Mouse (Mus musculus) right cerebral cortex, postnatal 14 days (tissue): ENCODE data around the gene Fxyd5.

Source experiments
- DNase-seq: peaks from one replicate; pipeline ENCODE4 v3.0.0; 2022

Fxyd5 gene

DNA sequence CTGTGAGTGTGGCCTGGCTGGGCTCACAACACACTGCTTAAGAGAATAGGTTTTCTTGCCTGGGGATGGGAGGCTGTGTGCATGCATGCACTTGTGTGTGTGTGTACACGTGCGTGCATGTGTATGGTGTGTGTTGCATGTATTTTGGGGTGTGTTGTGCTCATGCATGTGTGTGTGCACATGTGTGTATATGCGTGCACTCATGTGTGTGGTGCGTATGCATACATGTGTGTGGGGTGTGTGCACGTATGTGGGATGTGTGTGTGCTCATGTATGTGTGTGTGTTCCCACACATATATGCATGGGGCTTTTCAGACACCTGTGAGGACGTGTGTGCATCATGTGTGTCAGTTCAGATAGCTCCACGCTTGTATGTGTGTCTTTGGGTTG is 18.3 kb upstream of the Fxyd5 start:
- DNase-seq = no peak

DNA sequence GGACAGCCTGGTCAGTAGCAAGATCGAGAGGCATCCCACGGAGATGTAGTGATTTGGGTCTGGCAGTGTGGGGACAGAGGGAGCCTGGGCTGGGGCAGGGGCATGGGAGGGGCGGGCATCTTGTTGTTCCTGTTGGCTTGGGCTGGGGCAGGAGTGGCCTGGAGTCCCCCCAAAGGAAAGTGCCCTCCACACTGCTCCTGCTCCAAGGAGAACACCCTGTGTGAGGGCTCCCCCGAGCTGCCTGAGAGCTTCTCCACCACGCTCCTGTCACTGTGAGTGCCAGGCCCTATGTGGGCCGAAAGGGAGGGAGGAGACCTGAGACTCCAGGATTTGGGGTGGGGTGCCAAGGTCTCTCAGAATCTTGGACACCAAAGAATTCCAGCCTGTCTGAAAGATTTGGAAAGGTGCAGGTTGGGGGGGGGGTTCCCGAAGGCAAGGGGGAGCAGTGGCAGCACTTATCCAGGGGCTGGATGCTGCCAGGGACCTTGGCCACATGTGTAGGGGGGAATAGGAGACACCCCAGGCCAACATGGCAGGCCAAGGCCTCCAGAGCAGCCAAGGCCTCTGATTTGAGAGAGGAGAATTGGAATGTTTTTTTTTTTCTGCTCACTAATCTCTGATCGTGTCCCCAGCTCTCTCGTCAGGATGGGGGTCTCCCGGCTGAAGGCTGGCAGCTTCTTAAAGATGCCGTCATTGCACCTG is 17.8 kb upstream of the Fxyd5 start:
- no peak for DNase-seq

DNA sequence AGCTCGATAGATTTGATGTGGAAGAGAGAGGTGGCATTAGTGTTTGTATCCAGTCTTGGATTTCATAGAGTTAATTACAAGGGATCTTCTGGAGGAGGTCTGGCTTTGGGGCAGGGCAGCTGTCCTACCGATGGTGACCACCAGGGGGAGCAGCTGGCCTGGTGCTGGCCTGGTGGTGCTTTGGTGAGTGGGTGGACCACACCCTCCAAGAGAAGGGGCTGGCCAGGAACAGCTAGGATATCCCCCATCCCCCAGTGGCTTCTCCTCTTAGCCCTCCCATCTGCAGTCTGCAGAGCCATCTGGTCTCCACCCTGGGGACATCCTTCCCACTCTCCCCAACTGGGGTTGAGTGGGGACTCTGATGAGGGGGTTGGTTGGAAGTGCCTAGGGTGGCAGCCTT is 16.8 kb upstream of the Fxyd5 start, which contains the start of gene Lgi4:
Gene Lgi4, plus strand, starts transcription at position 235 of the 400 bp plus-strand sequence.
- DNase-seq = peak; percentile 77

DNA sequence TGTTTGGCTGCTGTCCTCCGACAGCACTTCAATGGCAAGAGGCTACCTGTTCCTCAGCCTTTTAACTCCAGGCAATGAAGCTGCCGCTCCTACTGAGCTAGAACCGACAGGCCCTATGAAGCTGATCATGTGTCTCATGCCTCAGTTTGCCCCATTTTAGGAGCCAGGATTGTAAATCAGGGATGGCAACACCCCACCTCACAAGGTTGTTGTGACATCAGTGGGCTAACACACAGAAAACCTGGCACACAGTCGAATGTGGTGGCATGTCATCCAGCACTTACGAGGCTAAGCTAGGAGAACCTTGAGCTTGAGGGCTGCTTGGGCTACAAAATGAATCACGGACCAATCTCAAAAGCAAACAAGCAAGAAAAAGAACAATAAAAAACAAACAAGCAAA is 15.9 kb upstream of the Fxyd5 start:
- DNase-seq = no peak

DNA sequence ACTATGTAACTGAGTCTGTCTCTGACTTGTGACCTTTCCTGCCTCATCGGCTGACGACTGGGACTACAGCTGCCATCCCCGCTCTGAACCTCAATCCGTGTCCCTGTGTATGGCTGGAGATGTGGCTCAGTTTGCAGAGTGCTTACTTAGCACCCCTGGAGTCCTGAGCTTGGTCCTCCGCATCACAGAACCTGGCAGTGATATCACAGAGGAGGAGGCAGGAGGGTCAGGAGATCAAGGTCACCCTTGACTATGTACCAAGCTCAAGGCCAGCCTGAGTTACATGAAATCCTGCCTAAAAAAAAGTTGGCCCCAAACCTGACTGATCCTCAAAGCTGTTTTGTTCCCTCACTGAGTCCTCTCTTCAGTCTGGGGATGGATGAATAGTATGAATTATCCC is 15.4 kb upstream of the Fxyd5 start:
- DNase-seq = no peak

DNA sequence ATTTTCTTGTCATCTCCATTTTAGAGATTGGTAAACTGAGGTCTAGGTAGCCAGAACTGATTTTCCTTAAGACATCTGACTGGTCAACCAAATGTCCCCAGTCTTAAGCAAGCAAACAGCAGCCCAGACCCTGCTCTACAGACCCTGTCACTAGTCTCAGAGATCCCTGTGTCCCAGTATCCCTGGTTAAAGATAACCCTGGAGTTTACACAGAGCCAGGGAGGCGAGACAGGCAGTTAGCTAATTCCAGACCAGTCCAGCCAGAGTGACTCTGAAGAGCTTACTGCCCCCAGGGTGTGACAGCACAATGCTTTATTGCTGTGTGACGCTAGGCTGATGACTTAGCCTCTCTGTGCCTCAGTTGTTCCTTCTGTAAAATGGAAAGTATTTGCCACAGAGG is 14.8 kb upstream of the Fxyd5 start, which contains the start of gene Fxyd1:
Gene Fxyd1, minus strand, starts transcription at position 129 of the 400 bp plus-strand sequence.
- DNase-seq = no peak

DNA sequence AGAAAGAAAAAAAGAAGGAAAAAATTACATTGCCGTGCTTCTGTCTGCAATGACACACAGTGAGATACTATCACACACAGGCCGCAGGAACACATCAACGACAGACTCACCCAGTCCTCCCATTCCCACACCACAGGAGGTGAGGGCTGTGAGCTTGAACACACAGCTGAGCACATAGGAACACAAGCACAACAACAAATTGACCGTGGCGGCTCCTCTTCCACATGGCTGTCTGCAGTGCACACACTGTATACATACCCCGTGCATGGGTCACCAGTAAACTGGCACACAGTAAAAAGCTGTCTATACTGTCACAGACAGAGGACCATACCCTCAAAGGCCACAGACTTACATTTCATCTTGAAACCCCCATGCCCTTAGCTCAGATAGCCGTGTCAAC is 14.2 kb upstream of the Fxyd5 start:
- no peak for DNase-seq

DNA sequence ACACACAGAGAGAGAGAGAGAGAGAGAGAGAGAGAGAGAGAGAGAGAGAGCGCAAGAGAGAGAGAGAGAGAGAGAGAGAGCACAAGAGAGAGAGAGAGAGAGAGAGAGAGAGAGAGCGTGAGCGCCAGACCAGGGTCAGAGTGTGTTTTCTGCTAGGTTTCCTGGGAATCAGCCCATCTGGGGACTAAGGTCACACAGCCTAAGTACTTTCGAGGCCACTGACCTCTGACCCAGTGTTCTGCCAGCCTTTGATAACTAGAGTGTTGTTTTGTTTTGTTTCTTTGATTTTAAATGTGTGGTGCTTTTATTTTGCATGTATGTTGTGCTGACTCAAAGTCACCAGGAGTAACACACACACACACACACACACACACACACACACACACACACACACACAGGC is 13.6 kb upstream of the Fxyd5 start:
- no peak for DNase-seq

DNA sequence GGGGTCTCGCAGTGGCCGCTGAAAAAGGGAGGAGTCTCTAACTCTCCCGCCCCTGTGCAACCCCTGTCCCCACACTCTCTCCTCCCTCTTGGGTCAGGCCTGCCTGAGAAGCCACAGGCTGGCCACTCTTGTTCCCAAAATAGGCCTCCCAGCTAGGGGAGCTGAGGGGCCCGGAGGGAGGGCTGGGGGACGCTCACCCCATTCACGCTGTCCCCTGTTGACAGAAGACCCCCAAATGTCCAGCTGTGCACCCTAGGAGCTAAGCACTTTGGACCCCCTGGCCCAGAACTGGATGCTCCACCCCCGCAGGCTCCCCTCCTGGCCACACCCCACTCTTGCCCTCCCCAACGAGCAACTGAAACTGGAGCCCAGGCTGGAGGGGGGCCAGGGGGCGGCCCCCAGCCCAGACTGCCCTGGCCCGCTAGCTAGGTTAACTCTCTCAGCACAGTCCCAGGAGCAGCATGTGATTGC is 13.1 kb upstream of the Fxyd5 start:
- no peak for DNase-seq

DNA sequence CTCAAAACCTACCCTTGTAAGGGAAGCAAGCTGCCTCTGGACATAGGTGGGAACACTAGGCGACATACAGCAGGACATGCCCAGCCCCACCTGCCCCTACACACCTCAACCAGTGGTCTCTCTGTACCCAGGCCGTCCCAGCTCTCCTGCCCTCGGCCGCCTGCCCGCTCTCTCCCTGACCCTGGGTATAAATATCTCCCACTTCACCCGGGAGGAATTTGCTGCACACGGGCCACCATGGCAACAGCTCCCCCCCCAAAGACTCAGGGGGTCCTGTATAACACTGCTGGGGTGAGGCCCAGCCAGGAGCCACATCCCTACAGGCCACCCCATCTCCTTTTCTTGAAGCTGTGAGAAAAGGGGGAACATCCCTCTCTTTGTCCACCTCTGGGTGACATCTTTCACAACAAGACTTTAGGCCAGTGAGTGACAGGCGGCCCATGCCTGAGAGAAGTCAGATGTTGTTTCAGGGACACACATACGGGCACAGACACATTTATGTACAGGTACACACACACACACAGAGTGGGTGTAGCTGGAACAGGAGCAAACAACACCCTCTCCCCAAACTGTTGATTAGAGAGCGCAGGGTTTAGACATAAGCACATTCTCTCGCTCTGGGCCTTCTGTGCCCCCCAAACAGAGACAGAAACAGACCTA is 12.5 kb upstream of the Fxyd5 start:
- DNase-seq = no peak

DNA sequence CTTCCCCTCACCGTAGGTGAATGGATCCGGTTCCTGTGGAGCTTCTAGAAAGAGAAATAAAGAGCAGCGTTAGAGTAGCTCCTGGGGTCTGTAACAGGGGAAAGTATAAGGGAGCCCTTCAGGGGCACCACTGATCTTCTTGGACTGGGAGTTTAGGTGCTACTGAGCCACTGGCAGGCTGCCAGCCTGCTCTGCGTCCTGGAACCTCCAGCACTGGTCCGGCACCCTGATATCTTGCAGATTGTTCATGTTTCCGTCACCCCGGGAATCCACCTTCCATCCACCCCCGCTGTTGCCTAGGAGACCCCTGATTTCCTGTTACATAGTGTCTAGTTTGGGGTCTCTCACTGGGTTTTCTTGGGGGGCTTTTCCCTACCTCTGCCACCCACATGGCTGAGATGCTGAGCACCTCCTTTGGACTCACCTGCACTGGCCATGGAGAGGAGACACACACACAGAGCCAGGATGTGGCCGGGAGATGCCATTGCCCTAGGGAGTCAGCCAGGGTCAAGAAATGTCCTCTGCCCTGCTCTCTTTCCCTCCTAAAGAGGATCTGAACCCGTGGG is 11.7 kb upstream of the Fxyd5 start:
- DNase-seq = no peak

DNA sequence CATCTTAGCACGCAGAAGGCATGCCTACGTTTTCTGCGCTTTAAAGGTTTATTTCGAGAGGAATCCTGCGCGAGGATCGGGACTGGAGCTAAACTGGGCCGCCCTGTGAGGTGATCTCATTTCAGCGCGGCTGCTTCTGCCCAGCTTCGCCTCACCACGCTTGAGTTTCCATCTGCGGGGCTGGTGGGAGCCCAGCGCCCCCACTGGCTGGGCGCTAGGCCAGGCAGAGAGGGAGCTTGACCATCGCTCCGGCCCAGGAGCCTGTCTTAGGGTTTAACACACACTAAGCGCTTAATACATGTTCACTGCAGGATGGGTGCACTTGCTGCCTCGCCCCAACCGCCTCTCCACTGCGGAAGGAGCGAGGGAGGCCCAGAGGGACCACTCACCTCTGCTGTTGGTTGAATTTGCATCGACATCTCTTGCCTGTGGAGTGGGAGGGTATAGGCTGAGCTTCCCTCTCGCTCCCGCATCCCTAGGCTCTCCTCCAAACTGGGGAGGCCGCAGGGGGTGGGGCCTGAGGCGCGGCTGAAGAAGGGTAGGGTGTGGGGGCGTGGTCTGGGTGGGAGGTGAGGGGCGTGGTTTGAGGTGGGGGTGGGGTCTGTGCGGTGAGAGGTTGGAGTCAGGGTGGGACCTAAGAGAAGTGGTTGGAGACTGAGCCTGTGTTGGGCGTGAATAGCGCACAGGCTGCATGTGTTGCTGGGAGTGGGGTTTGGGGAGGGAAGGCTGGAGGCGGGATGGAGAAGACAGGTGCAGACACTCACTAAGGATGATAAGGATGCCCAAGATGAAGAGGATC is 10.6 kb upstream of the Fxyd5 start:
- peak; percentile 74 for DNase-seq

DNA sequence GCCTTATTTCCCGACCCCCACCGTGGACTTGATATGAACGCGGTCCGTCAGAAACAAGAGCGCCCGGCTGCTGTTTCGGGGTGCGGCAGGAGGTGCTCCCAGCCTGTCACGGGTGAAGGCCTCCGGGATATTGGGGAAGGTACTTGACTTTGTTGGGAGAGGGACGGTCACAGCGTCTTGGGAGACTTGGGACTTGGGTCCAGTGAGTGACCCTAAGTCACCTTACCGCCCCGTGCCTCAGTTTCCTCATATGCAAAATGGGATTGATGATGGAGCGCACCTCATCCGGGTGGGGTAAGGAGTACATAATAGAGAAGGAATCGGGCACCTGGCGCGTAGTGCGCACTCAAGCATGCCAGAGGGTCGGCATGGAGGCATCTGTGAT is 10.0 kb upstream of the Fxyd5 start:
- no peak for DNase-seq

DNA sequence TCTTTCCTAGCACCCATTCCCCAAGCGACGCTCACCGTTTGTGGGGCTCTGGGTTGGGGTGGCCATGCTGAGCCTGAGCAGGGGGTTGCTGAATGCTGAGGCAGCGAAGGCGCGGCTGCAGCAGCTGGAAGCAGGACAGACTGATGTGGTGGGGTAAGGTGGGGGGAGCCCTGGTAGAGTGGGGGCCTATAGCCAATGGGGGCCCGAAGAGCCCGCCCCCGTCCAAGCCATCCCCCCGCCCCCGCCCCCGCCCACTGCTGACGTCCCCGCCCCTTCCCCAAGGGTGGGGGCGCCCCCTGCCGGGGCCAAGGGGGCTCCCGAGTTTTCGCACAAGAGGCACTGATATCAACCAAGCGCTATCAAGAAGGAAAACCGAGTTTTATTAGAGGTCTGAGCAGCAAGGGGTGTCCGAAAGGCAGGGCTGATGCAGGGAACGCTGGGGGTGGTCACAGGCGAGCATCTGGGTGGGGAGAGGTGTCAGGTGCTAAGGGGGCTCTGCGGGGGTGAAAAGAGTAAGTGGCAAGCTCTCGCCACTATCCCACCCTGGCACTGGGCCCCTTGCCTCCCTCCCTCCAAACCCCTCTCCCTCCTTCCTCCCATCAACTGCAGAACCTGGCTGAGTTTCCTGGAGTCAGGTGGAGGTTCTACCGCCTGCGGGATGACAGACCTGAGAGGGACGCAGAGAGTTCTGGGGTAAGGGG is 9.2 kb upstream of the Fxyd5 start, which contains the start of gene Fxyd7:
Gene Fxyd7, minus strand, starts transcription at position 147 of the 701 bp plus-strand sequence.
- DNase-seq = peak; percentile 50

DNA sequence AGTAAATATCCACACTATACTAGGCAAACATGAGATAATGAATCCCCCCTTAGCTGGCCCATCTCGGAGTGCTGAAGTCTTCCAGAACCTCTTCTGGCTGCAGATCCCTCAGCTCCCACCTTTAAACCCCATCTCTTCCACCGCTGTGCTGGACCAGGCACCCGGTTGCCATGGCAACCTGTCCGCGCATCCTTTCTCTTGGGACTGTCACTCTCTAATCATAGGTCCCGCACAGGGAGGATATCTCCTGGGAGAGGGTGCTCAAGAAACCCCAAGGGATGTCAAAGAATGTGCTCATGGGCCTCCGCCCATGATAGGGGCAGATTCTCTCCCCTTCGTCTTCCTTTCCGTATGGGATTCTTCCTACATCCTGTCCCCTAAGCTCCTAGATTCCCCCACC is 8.6 kb upstream of the Fxyd5 start:
- peak; percentile 60 for DNase-seq

DNA sequence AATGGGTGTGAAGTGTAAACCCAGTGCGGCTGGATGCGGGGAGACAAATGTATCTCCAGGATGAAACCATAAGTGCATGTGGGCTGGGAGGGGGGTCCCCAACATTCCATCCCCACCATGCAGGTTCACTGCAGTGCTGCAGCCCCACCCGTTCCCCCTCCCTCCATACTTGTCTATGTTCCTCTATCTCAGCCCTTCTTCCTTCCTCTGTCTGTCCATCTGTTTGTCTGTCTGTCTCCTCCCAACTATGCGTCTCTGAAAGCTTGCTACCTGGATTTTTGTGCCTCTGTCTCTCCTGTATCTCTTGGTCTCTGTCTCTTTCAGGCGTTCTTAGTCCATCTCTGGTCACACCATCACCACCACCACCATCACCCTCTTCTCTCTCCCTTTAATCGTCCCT is 8.2 kb upstream of the Fxyd5 start:
- no peak for DNase-seq

DNA sequence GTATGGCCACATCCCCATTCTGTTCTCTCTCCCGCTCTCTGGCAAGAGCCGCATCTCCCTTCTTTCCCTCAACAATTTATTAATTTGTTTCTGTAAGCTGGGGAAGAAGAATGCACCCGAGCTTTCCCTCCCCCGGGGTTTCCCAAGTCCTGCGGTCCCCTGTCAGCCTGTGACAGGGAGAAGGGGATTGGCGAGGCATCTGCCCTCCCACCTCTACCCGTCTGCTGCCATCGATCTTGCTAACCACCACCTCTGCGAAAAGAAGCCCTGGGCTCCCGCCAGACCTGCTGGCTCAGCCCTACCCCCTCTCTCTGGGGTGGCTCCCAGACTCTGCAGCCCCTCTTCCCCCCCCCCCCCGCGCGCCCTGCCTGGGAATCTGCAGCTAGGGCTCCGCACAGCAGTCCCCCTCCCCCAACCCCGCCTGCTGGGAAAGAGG is 7.6 kb upstream of the Fxyd5 start:
- peak; percentile 71 for DNase-seq

DNA sequence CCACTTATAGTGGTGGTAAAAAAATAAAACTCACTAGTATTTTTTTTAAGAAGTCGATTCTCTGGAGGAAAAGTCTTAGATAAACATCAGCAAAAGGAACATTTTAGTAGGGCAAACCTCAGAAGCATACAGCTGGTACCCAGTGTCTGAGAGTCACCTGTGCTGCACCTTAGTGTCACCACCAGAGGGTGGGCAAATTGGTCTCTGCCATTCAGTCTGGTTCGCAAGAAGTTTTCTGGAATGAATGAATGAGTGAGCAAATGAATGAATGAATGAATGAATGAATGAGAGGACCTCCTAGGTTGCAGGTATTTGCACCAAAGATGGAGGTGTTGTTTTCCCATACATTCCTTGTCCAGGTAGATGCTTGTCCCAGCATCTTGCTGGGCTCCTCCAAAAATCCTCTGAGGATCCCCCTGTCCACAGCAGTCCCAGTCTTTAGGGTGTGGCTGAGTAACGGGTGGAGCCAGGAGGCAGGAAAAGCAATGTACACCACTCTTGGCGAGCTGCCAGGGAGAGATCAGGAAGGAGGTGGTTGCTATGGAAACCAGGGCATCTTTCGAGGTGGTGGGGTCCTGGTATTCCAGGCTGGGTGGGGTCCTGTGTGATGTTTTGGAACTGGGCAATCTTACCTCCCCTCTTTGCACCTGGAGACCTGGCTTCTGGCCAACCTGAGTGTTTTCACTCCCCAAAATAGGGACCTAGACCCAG is 7.0 kb upstream of the Fxyd5 start:
- peak; percentile 76 for DNase-seq

DNA sequence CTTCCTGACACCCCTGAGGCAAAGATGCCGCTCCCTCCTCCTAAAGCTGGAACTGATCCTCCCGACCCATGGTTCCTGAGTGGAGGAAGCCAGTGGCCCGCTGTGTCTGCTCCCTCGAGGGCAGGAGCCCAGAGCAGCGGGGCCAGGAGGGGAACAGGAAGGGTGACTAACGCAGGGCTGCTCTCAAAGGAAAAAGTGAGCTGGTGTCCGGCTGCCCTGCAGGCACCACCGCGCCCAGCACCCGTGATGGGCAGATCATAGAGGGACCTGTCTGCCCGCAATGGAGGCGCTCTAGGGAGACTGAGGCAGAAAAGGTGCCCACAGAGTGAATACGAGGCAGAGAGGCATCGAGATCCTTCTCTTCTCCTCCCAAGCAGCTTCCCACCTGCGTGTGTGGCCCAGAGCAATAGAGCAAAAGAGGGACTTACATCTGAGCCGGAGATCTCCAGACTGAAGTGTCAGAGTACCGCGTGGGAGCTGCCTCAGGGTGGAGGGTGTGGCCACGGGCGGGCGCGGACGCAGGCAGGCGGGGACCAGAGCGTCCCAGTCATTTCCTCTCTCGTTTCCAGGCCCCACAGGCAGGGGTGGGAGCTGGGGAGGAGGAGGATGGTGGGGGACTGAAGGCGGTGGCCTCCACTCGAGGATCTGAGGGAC is 492 bp downstream of the Fxyd5 start:
- no peak for DNase-seq

DNA sequence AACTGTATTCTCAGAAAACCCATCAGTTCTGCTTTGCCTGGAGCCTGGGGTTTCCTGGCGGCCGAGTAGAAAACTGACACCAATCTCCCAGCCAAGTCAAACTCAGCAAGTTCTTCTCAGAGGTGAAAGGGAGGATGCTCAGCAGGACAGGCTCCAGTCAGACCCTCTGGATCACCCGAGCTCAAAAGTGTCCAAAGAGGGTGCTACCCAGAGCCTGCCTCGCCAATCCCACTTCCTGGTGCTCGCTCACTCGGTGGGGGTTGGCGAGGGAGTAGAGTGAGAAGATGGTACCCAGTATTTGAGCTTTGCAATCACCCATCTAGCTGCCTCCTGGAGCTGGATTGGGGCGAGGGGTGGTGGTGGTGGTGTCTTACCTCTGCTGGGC is 1.3 kb downstream of the Fxyd5 start:
- no peak for DNase-seq

DNA sequence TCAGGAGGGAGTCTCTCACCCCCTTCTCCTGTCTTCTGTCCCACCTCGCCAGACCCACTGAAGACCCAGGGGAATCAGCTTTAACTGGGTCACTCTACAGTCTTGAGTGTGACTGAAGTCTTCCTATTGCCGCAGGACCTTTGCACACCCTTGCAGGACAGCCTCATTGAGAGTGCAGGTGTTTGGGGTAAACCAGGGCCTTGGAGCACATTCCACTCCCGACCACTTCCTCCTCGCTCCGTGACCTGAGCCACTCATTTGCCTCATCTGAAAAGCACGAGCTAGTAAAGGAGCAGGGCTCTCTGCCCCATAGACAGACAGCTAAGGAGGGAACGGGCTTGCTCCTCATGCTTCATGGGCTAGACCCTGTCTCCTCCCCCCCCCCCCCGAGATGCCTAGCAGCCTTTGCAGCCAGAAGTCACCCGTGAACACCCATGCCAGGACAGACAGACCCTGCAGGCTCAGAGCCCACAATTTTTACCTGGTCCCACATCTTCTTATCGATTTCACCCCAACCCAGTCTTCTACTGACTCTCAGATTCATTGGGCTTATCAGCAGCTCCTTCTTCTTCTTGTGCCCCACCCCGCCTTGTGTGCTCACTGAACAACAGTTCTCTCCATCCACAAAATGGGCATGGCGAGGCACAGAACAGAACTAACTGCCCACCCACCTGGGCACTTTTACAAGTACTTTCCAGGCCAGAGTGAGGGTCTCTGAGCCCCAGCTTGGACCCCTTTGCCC is 1.8 kb downstream of the Fxyd5 start:
- no peak for DNase-seq
